Mouse (Mus musculus) spleen, postnatal 36 days (tissue): ENCODE results near the gene Map3k4.
A peak's percentile ranks its signal among the peaks of the same experiment; 100 is the strongest.

Experiments used
- DNase-seq, 2 experiments: peaks; one replicate each; pipeline ENCODE4 v3.0.0; 2022; ENCODE audit warnings: low spot score in 2 of 2, mixed read lengths in 1 of 2

The Map3k4 gene

GRCm38 (mm10) chr17:12318663-12319201, at the start of gene Map3k4:
TSS of gene Map3k4 (minus strand) at chr17:12318796.
- DNase-seq = peak; percentile 86

- peak; percentile 41 to 43 for DNase-seq
These were observed 48.9 kb upstream of the Map3k4 start for GRCm38 (mm10) chr17:12367373-12367930.

GRCm38 (mm10) chr17:12364426-12364735, 45.8 kb upstream of the Map3k4 start:
- DNase-seq = no peak

GRCm38 (mm10) chr17:12363601-12364425, 45.2 kb upstream of the Map3k4 start:
- no peak for DNase-seq

- no peak for DNase-seq
These were observed 41.3 kb upstream of the Map3k4 start for GRCm38 (mm10) chr17:12359876-12360275.

GRCm38 (mm10) chr17:12352781-12353180, 34.2 kb upstream of the Map3k4 start:
- no peak for DNase-seq

GRCm38 (mm10) chr17:12351564-12351963, 33.0 kb upstream of the Map3k4 start:
- no peak for DNase-seq

- no peak for DNase-seq
These were observed 28.9 kb upstream of the Map3k4 start for GRCm38 (mm10) chr17:12347462-12347861.

GRCm38 (mm10) chr17:12343702-12344376, 25.2 kb upstream of the Map3k4 start:
- no peak for DNase-seq

GRCm38 (mm10) chr17:12337156-12337555, 18.6 kb upstream of the Map3k4 start:
- no peak for DNase-seq

- no peak for DNase-seq
These were observed 17.7 kb upstream of the Map3k4 start for GRCm38 (mm10) chr17:12336073-12336868.

GRCm38 (mm10) chr17:12335115-12335514, 16.5 kb upstream of the Map3k4 start:
- no peak for DNase-seq

GRCm38 (mm10) chr17:12327847-12328518, 9.4 kb upstream of the Map3k4 start:
- no peak for DNase-seq

- no peak for DNase-seq
These were observed 1.2 kb upstream of the Map3k4 start for GRCm38 (mm10) chr17:12319786-12320185.

- DNase-seq = peak in 1 of 2 experiments; percentile 2
These were observed 493 bp downstream of the Map3k4 start for GRCm38 (mm10) chr17:12317954-12318651.

GRCm38 (mm10) chr17:12317607-12317953, 1.0 kb downstream of the Map3k4 start:
- DNase-seq = no peak

- DNase-seq = no peak
These were observed 2.3 kb downstream of the Map3k4 start for GRCm38 (mm10) chr17:12316251-12316650.

GRCm38 (mm10) chr17:12312248-12312647, 6.3 kb downstream of the Map3k4 start:
- DNase-seq = no peak

GRCm38 (mm10) chr17:12309493-12309892, 9.1 kb downstream of the Map3k4 start:
- DNase-seq = no peak

GRCm38 (mm10) chr17:12309059-12309458, 9.5 kb downstream of the Map3k4 start:
- DNase-seq = no peak
